Mouse (Mus musculus): Measurements from ENCODE around the gene Zmiz1. TPM values are rescaled to one million over a fixed set of nuclear protein-coding genes. Genes with fewer than 3 reads are reported as not detected.
A peak's percentile ranks its signal among the peaks of the same experiment; 100 is the strongest.

Zmiz1 gene
- polyA plus RNA-seq, 1 experiment from 2014 or later = 57.5 TPM

- no peaks in the 10 kb centered on the region for H3K9me3 ChIP-seq
- H3K9ac ChIP-seq (replicated peaks) = no peak overlapping the region
- H3K27me3 ChIP-seq = no peaks in the 10 kb centered on the region
- H3K36me3 ChIP-seq = no peaks in the 10 kb centered on the region
- no peak for ATAC-seq (replicated peaks)
- no peak overlapping the region for H3K27ac ChIP-seq (replicated peaks)
- no peak overlapping the region for H3K4me3 ChIP-seq
- WGBS = 43% methylated on average over 3 of the region's 3 CpGs
- no peak overlapping the region for H3K4me2 ChIP-seq (replicated peaks)
- H3K4me1 ChIP-seq = 0 out of 2 replicates have a peak, but pooled peaks cover 4% of the 10 kb centered on the region
These were observed 18.2 kb upstream of the Zmiz1 start for GRCm38 (mm10) chr14:25440777-25441176.

- H3K9ac ChIP-seq (replicated peaks) = no peak overlapping the region
- H3K4me2 ChIP-seq (replicated peaks) = no peak overlapping the region
- H3K4me1 ChIP-seq = 0 out of 2 replicates have a peak, but pooled peaks cover 4% of the 10 kb centered on the region
- no peaks in the 10 kb centered on the region for H3K27me3 ChIP-seq
- WGBS = 83% methylated on average over 5 of the region's 5 CpGs
- no peak overlapping the region for H3K4me3 ChIP-seq
- no peak overlapping the region for H3K27ac ChIP-seq (replicated peaks)
- ATAC-seq (replicated peaks) = no peak
- H3K36me3 ChIP-seq = no peaks in the 10 kb centered on the region
- no peaks in the 10 kb centered on the region for H3K9me3 ChIP-seq
These were observed 17.5 kb upstream of the Zmiz1 start for GRCm38 (mm10) chr14:25441469-25441868.

DNA sequence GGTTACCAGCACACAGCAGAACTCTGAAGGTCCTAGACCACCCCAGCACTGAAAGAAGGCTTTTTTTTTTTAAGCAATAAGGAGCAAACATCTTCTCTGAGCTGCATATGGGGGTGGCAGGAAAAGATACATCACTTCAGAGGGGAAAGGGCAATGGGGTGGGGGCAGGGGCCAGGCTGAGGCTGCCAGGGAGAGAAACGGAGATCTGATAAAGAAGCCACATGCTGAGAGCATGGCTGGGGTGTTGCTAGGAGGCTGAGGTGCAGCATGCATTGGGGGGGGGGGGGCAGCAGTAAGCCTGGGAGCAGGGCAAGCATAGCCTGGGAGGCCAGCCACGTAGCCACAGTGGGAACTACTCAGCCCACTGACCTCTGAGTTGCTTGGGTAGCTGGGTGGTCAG, 16.3 kb upstream of the Zmiz1 start:
- H3K27me3 ChIP-seq = no peaks in the 10 kb centered on the region
- H3K9me3 ChIP-seq = no peaks in the 10 kb centered on the region
- H3K4me3 ChIP-seq = no peak overlapping the region
- H3K27ac ChIP-seq (replicated peaks) = no peak overlapping the region
- H3K4me2 ChIP-seq (replicated peaks) = no peak overlapping the region
- 0 out of 2 replicates have a peak, but pooled peaks cover 4% of the 10 kb centered on the region for H3K4me1 ChIP-seq
- no peaks in the 10 kb centered on the region for H3K36me3 ChIP-seq
- no peak for ATAC-seq (replicated peaks)
- no peak overlapping the region for H3K9ac ChIP-seq (replicated peaks)
- WGBS = 38% methylated on average over 2 of the region's 2 CpGs

DNA sequence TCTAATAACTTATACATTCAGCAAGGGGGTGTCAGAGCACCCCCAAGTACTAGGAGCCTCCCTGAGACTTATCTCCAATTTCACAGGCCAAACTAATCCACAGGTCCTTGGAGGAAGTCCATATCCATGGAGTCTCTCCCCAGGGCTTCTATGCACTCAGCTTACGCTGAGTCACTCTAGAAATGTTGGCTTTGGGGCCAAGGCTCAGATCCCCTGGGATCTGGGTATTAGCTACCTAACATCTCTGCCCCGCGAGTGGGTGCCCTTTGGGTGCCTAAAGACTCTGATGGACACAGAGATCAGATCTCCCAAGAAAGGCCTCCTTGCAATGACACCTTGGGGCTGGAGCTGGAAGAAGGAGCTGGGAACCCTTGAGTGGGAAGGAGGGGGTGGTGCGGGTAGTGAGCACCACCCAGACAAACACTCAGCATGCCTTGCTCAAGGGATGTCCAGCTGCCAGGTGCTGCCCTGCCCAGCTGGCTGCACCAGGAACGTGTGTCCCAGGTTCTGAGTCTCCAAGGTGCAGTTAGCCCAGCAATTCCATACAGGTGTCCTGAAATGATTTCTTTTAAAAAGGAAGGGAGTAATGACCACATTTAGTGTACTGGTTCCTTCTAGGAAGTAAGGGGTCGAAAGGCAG, 11.7 kb upstream of the Zmiz1 start:
- Histone ChIP-seq H3K9me3 (no peaks in the 10 kb centered on the region), H3K27ac (replicated peaks) (no peak overlapping the region), H3K9ac (replicated peaks) (no peak overlapping the region), H3K4me3 (no peak overlapping the region), H3K36me3 (no peaks in the 10 kb centered on the region), H3K4me2 (replicated peaks) (no peak overlapping the region), H3K27me3 (no peaks in the 10 kb centered on the region), H3K4me1 (0 out of 2 replicates have a peak, but pooled peaks cover 4% of the 10 kb centered on the region)
- WGBS = 85% methylated on average over 6 of the region's 6 CpGs
- ATAC-seq (replicated peaks) = no peak

GRCm38 (mm10) chr14:25448471-25448870, 10.5 kb upstream of the Zmiz1 start:
- H3K27ac ChIP-seq (replicated peaks) = no peak overlapping the region

DNA sequence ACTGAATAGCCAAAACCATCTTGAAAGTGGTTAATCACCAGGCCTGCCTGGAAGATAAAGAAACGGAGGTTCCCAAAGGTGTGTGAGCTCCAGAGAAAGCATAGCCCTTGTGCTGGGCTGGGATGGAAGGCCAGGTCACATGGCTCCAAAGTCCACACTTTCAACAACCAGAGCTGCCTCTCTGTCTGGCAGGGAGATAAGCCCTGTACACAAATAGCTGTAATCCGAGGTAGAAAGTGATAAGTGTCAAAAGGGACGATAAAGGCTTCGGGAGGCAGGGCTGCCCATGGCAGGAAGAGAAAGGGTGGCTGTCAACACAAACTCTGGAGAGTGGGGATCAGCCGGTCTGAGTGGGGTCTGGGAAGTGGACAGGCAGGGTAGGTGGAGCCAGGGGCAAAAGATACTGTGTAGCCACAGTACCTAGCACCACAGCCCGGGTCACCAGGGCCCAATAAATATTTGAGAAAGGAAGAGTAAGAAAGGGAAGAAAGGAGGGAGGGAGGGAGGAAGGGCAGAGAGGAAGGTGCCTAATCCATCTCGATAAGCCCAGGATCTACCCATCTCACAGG, 7.8 kb upstream of the Zmiz1 start:
- Histone ChIP-seq H3K9ac (replicated peaks) (no peak overlapping the region), H3K4me2 (replicated peaks) (no peak overlapping the region), H3K27ac (replicated peaks) (no peak overlapping the region), H3K4me3 (no peak overlapping the region), H3K9me3 (no peaks in the 10 kb centered on the region), H3K36me3 (no peaks in the 10 kb centered on the region), H3K4me1 (peaks cover 10% of the 10 kb centered on the region), H3K27me3 (no peaks in the 10 kb centered on the region)
- whole genome bisulfite sequencing = 63% methylated on average over 7 of the region's 7 CpGs
- ATAC-seq (replicated peaks) = no peak

More at GRCm38 (mm10) chr14:25448471-25448870, 10.5 kb upstream of the Zmiz1 start:
- Histone ChIP-seq H3K4me3 (no peak overlapping the region), H3K4me2 (replicated peaks) (no peak overlapping the region), H3K9me3 (no peaks in the 10 kb centered on the region), H3K27me3 (no peaks in the 10 kb centered on the region), H3K9ac (replicated peaks) (no peak overlapping the region), H3K36me3 (no peaks in the 10 kb centered on the region), H3K4me1 (0 out of 2 replicates have a peak, but pooled peaks cover 4% of the 10 kb centered on the region)
- WGBS = 31% methylated on average over 2 of the region's 2 CpGs
- ATAC-seq (replicated peaks) = no peak

- H3K4me2 ChIP-seq (replicated peaks) = no peak overlapping the region
- no peaks in the 10 kb centered on the region for H3K36me3 ChIP-seq
- ATAC-seq (replicated peaks) = no peak
- no peaks in the 10 kb centered on the region for H3K9me3 ChIP-seq
- no peak overlapping the region for H3K4me3 ChIP-seq
- no peak overlapping the region for H3K9ac ChIP-seq (replicated peaks)
- peaks cover 18% of the 10 kb centered on the region for H3K4me1 ChIP-seq
- no peak overlapping the region for H3K27ac ChIP-seq (replicated peaks)
- WGBS = 85% methylated on average over 10 of the region's 10 CpGs
- no peaks in the 10 kb centered on the region for H3K27me3 ChIP-seq
These were observed 7.0 kb upstream of the Zmiz1 start for GRCm38 (mm10) chr14:25451699-25452632.

- Histone ChIP-seq H3K27me3 (no peaks in the 10 kb centered on the region), H3K36me3 (no peaks in the 10 kb centered on the region), H3K4me3 (no peak overlapping the region), H3K4me2 (replicated peaks) (no peak overlapping the region), H3K9me3 (no peaks in the 10 kb centered on the region), H3K4me1 (peaks cover 18% of the 10 kb centered on the region), H3K9ac (replicated peaks) (no peak overlapping the region), H3K27ac (replicated peaks) (no peak overlapping the region)
- no peak for ATAC-seq (replicated peaks)
- WGBS = 79% methylated on average over 2 of the region's 2 CpGs
These were observed 6.4 kb upstream of the Zmiz1 start for GRCm38 (mm10) chr14:25452633-25453025.

GRCm38 (mm10) chr14:25454066-25454760, 4.8 kb upstream of the Zmiz1 start:
- no peak overlapping the region for H3K9ac ChIP-seq (replicated peaks)
- no peaks in the 10 kb centered on the region for H3K27me3 ChIP-seq
- WGBS = 87% methylated on average over 12 of the region's 12 CpGs
- H3K4me2 ChIP-seq (replicated peaks) = no peak overlapping the region
- no peaks in the 10 kb centered on the region for H3K9me3 ChIP-seq
- no peak overlapping the region for H3K4me3 ChIP-seq
- no peak overlapping the region for H3K27ac ChIP-seq (replicated peaks)
- peaks cover 30% of the 10 kb centered on the region for H3K4me1 ChIP-seq
- ATAC-seq (replicated peaks) = no peak
- no peaks in the 10 kb centered on the region for H3K36me3 ChIP-seq

- ATAC-seq (replicated peaks) = peak; percentile 7
- H3K27ac ChIP-seq (replicated peaks) = peak overlapping the region; percentile 100
- no peaks in the 10 kb centered on the region for H3K27me3 ChIP-seq
- H3K4me2 ChIP-seq (replicated peaks) = peak overlapping the region; percentile 77
- no peaks in the 10 kb centered on the region for H3K36me3 ChIP-seq
- peak overlapping the region; percentile 95 for H3K4me3 ChIP-seq
- H3K4me1 ChIP-seq = peaks cover 38% of the 10 kb centered on the region
- WGBS = 3% methylated on average over 17 of the region's 17 CpGs
- peak overlapping the region; percentile 97 for H3K9ac ChIP-seq (replicated peaks)
- H3K9me3 ChIP-seq = no peaks in the 10 kb centered on the region
These were observed 2.1 kb upstream of the Zmiz1 start for GRCm38 (mm10) chr14:25456666-25457433.

GRCm38 (mm10) chr14:25457434-25457957, 1.5 kb upstream of the Zmiz1 start:
- peak overlapping the region; percentile 77 for H3K4me2 ChIP-seq (replicated peaks)
- peak overlapping the region; percentile 97 for H3K9ac ChIP-seq (replicated peaks)
- H3K9me3 ChIP-seq = no peaks in the 10 kb centered on the region
- peak overlapping the region; percentile 95 for H3K4me3 ChIP-seq
- H3K4me1 ChIP-seq = peaks cover 45% of the 10 kb centered on the region
- under 1% methylated on average over 52 of the region's 52 CpGs for WGBS
- no peaks in the 10 kb centered on the region for H3K36me3 ChIP-seq
- peak overlapping the region; percentile 100 for H3K27ac ChIP-seq (replicated peaks)
- no peaks in the 10 kb centered on the region for H3K27me3 ChIP-seq
- ATAC-seq (replicated peaks) = peak; percentile 77
